In the genomic region with DNA sequence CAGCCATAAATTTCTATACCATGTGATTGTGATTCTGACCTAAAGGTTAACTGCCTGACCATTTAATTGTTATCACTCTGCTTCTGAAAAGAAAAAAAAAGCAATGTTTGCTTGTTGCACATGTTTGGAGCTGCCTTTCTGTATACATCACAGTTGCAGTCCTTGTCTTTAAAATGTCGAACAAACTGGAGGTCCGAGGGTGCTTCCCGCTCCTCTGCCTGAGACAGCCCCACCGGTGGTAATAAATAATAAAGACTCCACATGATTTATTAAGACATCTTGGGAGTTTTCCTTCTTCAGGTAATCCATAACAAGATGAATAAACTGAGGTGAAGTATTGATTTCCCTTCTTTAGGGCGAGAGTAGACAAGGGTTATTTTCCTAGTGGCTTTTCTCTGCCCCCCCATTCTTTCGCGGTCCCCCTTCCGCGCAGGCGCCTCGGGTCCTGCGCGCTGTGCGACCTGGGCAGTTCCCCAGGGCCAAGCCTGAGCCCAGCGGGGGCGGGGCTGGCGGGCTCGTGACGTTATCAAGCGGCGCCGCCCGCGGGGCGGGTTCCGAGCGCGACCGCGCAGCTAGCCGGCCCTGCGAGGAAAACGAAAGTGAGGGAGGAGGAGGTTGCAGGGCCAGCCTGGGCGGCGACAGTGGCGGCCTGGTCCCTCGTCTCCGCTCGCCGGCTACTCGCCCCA, we compare ENCODE assay signal across 8 mouse cellular contexts. TPM values are rescaled to one million over a fixed set of nuclear protein-coding genes. Genes with fewer than 3 reads are reported as not detected.
DNase-seq lines count a peak whose midpoint lies in the region; ATAC-seq and TF ChIP-seq lines count a peak whose summit lies in the region.

Cmtr1 (plus strand) TSS at position 520 of the 686 bp plus-strand sequence.

- no peaks in the 10 kb centered on the region for H3K27me3 ChIP-seq in forebrain, embryonic 15.5 days

- peaks cover 5% of the 10 kb centered on the region; the same call in 1 of the 2 replicates for H3K36me3 ChIP-seq in forebrain, embryonic 15.5 days

- intact Hi-C loops in heart, postnatal 25 days (cut with DNase I), result loop anchor here (2.0 kb wide), 1 partner anchor 45 kb away; the partner anchor contains the start of genes Gm28043 and Rnf8

- peaks cover 15% of the 10 kb centered on the region for H3K4me1 ChIP-seq in forebrain, embryonic 15.5 days
- H3K4me1 ChIP-seq in lung, adult 2 months (ENCODE audit: control insufficient read depth, insufficient read depth, low read length), result peaks cover 3% of the 10 kb centered on the region

- ATAC-seq in forebrain, embryonic 15.5 days (replicated peaks), result peak; percentile 97
- peak; percentile 93 for ATAC-seq in neutrophil, adult 5-6 weeks (ENCODE audit: extremely low read depth, insufficient number of reproducible peaks, low FRiP score, poor library complexity, severe bottlenecking)

- DNase-seq in ES-CJ7 (ENCODE audit: low read depth, low spot score), result peak; percentile 91
- peak; percentile 95 for DNase-seq in cerebellum, adult 11 months
- peak; percentile 93 for DNase-seq in heart, postnatal 25 days (ENCODE audit: low spot score)
- DNase-seq in layer of hippocampus, adult 18-20 months (ENCODE audit: low spot score in 2 of 2), result peak; percentile 89 to 95
- DNase-seq in lung, adult 2 months, result peak; percentile 98
- DNase-seq in thymus, adult 18-20 months, result peak; percentile 88 to 89

- no peak for TF ChIP-seq CTCF in lung, adult 2 months (IDR thresholded peaks at IDR 0.05; ENCODE audit: insufficient read depth, low read length)

- H3K4me2 ChIP-seq in forebrain, embryonic 15.5 days (replicated peaks), result peak within 1 kb of the TSS; percentile 75

- H3K27ac ChIP-seq in forebrain, embryonic 15.5 days (replicated peaks), result peak within 1 kb of the TSS; percentile 87

- peak; percentile 88 for TF ChIP-seq POLR2A in lung, adult 2 months (IDR thresholded peaks at IDR 0.05; ENCODE audit: borderline replicate concordance, extremely low read depth, low read depth, low read length)

- H3K4me3 ChIP-seq in forebrain, embryonic 15.5 days, result peak within 1 kb of the TSS; percentile 75
- peak within 1 kb of the TSS; percentile 89 for H3K4me3 ChIP-seq in lung, adult 2 months (replicated peaks; ENCODE audit: extremely low read depth, low read depth, low read length)

- H3K9me3 ChIP-seq in forebrain, embryonic 15.5 days, result no peaks in the 10 kb centered on the region

- peak within 1 kb of the TSS; percentile 94 for H3K9ac ChIP-seq in forebrain, embryonic 15.5 days (replicated peaks)

- WGBS in forebrain, embryonic 15.5 days, result under 1% methylated on average over 40 of the region's 41 CpGs
- under 1% methylated on average over 41 of the region's 41 CpGs for whole genome bisulfite sequencing in lung, adult 2 months

RNA-seq across cellular contexts. Expression of gene Cmtr1, which starts in this region (rescaled TPM):
- polyA plus RNA-seq in forebrain, embryonic 15.5 days (2015; fragmentation: Nextera tagmentation; extraction: Ambion mirVana), result 144 and 155 TPM in 2 replicates
- 10 to 100 TPM; 51.5 to 59.5 TPM for total RNA-seq in heart, postnatal 25 days (2021)
- total RNA-seq in layer of hippocampus, adult 18-20 months (2021), result 100 to 1,000 TPM; 125 to 126 TPM
- 25.4 and 30.7 TPM in 2 replicates for polyA plus RNA-seq in lung, adult 2 months (2012; rRNA removed)
- 499 and 528 TPM in 2 replicates for total RNA-seq in neutrophil, adult 5-6 weeks (2017)

Comparison
In these comparisons a context has a peak if more than half of its experiments do, and no peak if none do; other contexts are left out.
1. Peak in every context shown above with its lines: DNase-seq, ATAC-seq, H3K4me3 ChIP-seq and H3K27ac ChIP-seq.